Mouse (Mus musculus) lung, embryonic 15.5 days (tissue): ENCODE measurements around the gene Sept5. TPM values are rescaled to one million over a fixed set of nuclear protein-coding genes. Genes with fewer than 3 reads are reported as not detected.

ENCODE experiments used
- ATAC-seq: fragments of 200-750 bp; cut with Nextera tagmentation; 2 replicates; pipeline ENCODE4 v1.8.0; 2017; ENCODE audit warnings: moderate number of reproducible peaks, borderline replicate concordance; ENCODE audit not compliant: low FRiP score, low TSS enrichment; ENCODE audit errors: extremely low read depth
- H3K27ac ChIP-seq: fragments of 300-500 bp; sonication (generic); 2 replicates; pipeline ENCODE4 v1.5.1; 2015; ENCODE audit warnings: moderate library complexity, mild to moderate bottlenecking, inconsistent platforms
- H3K27me3 ChIP-seq: fragments of 300-500 bp; sonication (generic); 2 replicates; pipeline ENCODE4 v1.6.1; 2015; ENCODE audit warnings: inconsistent platforms
- H3K36me3 ChIP-seq: fragments of 300-500 bp; sonication (generic); 2 replicates; pipeline ENCODE4 v1.6.1; 2015; ENCODE audit warnings: inconsistent platforms
- H3K4me1 ChIP-seq: fragments of 300-500 bp; sonication (generic); 2 replicates; pipeline ENCODE4 v1.6.1; 2015; ENCODE audit warnings: inconsistent platforms
- H3K4me2 ChIP-seq: fragments of 300-500 bp; sonication (generic); 2 replicates; pipeline ENCODE4 v1.6.1; 2015; ENCODE audit warnings: inconsistent platforms, mild to moderate bottlenecking, moderate library complexity
- H3K4me3 ChIP-seq: fragments of 300-500 bp; sonication (generic); 2 replicates; pipeline ENCODE4 v1.5.1; 2015; ENCODE audit warnings: mild to moderate bottlenecking, inconsistent platforms
- H3K9ac ChIP-seq: fragments of 300-500 bp; sonication (generic); 2 replicates; pipeline ENCODE4 v1.6.1; 2015; ENCODE audit warnings: inconsistent platforms
- H3K9me3 ChIP-seq: fragments of 300-500 bp; sonication (generic); 2 replicates; pipeline ENCODE4 v1.6.1; 2016; ENCODE audit warnings: inconsistent platforms
- WGBS: fragments of 180-500 bp; shearing (Covaris S2); methylation state at CpG from one replicate; pipeline ENCODE4 v1.1.7; 2015; 5-methylcytosine and 5-hydroxymethylcytosine counted together
- polyA plus RNA-seq: library from polyadenylated mRNA; unstranded; fragments of >200 nt; fragmentation: Nextera tagmentation; extraction: Ambion mirVana; gene quantifications from 2 replicates; pipeline ENCODE4 v1.2.1, GENCODE M21; 2015

Sept5 gene
- polyA plus RNA-seq, 1 experiment from 2014 or later, result 20.2 TPM

DNA sequence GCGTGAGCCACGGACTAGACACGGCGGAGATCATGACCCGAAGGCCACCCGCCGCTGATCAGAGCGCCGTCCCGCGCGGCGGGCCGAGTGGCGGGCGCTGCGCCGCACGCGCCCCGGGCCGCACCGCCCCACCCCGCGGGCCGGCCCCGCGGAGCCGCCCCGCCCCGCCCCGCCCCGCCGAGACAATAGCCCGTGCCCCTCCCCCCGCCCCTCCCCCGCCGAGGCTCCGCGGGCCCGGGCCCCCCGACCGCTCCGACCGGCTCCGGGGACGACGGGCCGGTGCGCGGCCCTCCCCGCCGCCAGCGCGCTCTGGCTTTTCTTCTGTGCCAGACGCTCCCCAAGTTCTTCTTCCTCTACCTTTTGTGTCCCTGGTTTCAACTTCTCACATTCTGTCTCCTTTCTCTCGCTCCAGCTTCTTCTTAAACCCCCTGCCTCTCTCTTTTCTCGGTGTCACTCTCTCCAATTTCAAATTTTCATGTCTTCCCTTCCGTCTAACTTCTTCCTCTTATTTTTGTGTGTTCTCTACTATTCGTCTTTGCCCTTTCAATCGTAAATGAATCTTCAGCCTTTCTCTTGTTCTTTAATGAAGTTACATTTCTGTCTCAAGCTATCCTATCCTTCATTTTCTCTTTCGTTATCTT, 42.7 kb downstream of the Sept5 start:
- Histone ChIP-seq H3K4me3 (peak overlapping the region; percentile 50), H3K4me2 (peak overlapping the region; percentile 88), H3K27me3 (peaks cover 100% of the 10 kb centered on the region), H3K9me3 (no peaks in the 10 kb centered on the region), H3K27ac (peak overlapping the region; percentile 58; the same call in 1 of the 2 replicates), H3K36me3 (no peaks in the 10 kb centered on the region), H3K9ac (peak overlapping the region; percentile 46), H3K4me1 (peaks cover 49% of the 10 kb centered on the region)
- WGBS, result 4% methylated on average over 18 of the region's 62 CpGs
- no peak for ATAC-seq

DNA sequence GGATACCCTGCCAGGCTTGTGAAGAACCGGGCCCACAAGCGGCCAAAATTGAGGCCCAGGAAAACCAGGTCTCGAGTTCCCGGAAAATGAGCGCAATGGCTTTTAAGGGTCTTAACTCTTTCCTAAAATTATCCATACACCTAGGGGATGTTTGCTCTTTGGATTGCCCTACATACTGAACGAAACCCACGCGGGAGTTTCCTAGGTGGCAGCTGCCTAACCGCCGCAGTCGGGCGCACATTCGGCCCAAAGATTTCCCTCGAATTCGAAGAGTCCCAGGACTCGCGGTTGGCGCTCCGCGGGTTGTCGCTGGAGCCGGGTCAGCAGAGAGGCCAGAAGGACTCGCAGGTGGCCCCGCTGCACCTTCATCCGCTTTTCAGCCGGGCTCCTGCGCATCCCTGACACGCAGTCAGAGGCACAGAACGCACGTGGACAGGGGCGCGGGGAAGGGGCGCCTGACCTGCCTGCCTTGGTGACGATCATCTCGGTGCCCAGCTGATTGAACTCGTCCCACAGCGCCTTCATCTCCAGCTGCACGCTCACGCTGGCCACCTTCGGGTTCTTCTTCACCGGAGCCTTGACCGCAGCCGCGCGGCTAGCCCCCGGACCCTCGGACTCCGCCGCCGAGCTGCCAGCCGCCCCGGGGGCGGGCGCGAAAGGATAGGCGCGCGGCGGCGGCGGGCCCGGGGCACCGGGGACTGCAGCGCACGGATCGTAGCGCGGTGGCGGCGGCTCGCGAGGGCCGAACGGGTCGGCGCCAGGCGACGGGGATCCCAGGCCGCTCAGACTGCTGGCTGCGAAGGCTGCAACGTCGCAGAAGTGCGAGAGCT, 43.5 kb downstream of the Sept5 start:
- no peaks in the 10 kb centered on the region for H3K36me3 ChIP-seq
- ATAC-seq, result no peak
- WGBS, result 4% methylated on average over 83 of the region's 83 CpGs
- H3K4me2 ChIP-seq, result peak overlapping the region; percentile 88
- H3K4me3 ChIP-seq, result peak overlapping the region; percentile 50
- peaks cover 49% of the 10 kb centered on the region for H3K4me1 ChIP-seq
- no peaks in the 10 kb centered on the region for H3K9me3 ChIP-seq
- H3K27me3 ChIP-seq, result peaks cover 100% of the 10 kb centered on the region
- H3K27ac ChIP-seq, result peak overlapping the region; percentile 58; the same call in 1 of the 2 replicates
- H3K9ac ChIP-seq, result peak overlapping the region; percentile 46

DNA sequence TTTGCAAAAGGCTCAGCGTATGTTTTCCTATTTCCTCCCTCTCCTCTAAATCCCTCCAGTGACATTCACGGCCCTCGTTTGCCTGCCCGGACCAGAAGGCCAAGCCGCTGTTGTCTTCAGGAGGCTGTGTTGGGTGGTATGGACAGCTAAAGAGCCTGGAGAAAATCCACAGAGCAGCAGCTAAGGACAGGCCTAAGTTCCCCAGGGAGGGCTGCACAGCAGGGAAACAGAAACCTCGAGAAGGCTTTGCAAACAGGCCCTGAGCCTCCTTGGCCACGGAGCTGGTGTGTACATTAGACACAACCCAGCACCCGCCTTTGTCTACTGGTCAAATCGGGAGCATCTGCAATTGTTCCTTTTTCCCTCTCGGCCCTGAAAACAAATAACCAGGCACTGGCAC, 44.1 kb downstream of the Sept5 start:
- Histone ChIP-seq H3K27ac (0 out of 2 replicates have a peak overlapping the region, but pooled peaks have one; percentile 21), H3K4me3 (peak overlapping the region; percentile 50), H3K9ac (peak overlapping the region; percentile 46), H3K4me1 (peaks cover 48% of the 10 kb centered on the region), H3K9me3 (no peaks in the 10 kb centered on the region), H3K27me3 (peaks cover 100% of the 10 kb centered on the region), H3K36me3 (no peaks in the 10 kb centered on the region), H3K4me2 (peak overlapping the region; percentile 88)
- WGBS, result 29% methylated on average over 10 of the region's 10 CpGs
- no peak for ATAC-seq

DNA sequence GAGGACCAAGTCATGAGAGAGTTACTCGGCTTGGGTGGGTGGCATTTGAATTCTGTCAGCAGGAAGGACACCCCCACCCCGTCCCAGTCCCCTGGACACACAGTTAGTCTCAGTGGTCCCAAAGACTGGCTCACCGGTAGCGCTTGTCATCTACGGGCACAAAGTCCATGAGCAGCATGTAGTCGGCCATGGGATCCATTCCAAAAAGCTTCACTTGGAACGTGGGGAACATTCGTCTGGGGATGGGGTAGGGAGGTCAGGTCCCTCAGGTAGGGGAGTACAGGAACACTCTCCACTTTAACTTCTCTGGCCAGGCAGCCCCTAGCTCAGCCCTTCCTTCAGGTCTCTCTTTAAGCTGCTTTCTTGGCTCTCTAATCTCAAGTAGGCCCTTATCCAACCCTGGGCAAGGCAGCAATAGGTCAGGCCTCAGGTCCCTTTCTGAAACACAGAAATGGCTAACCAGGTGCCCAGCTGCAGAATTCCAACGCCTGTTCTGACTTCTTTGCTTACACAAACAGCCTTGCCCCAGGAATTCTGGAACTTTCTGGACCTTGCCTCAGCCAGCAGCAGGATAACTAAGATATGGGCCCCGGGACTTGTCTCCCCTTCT, 44.7 kb downstream of the Sept5 start:
- Histone ChIP-seq H3K27me3 (peaks cover 100% of the 10 kb centered on the region), H3K9ac (peak overlapping the region; percentile 46), H3K36me3 (no peaks in the 10 kb centered on the region), H3K4me3 (peak overlapping the region; percentile 50), H3K9me3 (no peaks in the 10 kb centered on the region), H3K4me1 (peaks cover 42% of the 10 kb centered on the region), H3K27ac (peak overlapping the region; percentile 5; the same call in 1 of the 2 replicates), H3K4me2 (peak overlapping the region; percentile 88)
- WGBS, result 44% methylated on average over 10 of the region's 10 CpGs
- no peak for ATAC-seq

DNA sequence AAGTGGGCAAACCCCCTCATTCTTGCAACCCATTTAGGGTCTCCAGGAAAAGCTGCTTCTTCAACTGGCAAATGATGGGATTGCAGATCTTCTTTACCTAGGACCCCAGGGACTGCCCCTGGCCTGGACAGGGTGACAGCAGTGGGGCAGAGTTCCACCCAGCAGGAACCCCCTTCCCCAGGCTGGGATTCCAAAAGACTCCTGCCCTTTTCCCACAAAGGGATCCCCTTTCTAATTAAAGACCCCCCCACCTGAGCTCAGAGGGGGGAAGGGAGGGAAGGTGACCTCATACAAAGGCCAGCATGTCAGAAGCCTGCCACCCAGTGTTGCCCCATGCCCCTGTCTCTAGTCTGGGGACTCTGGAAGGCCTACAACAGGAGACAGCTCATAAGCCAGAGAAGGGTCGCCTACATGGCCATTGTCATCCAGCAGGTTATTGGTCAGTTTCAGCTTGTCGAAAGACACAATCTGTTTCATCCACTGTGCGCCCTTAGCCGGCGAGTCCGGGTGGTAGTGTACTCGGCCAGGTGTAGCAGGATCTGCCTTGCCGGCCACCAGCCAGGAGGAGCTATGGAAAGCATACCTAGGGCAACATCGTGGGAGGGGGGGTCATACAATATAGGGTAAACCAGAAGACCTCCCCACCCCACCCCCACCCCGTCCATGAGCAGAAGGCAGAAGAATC, 45.9 kb downstream of the Sept5 start:
- 46% methylated on average over 10 of the region's 10 CpGs for WGBS
- H3K36me3 ChIP-seq, result no peaks in the 10 kb centered on the region
- peaks cover 97% of the 10 kb centered on the region for H3K27me3 ChIP-seq
- no peaks in the 10 kb centered on the region for H3K9me3 ChIP-seq
- no peak for ATAC-seq
- peak overlapping the region; percentile 50; the same call in 1 of the 2 replicates for H3K4me3 ChIP-seq
- 0 out of 2 replicates have a peak overlapping the region, but pooled peaks have one; percentile 3 for H3K9ac ChIP-seq
- peak overlapping the region; percentile 88 for H3K4me2 ChIP-seq
- no peak overlapping the region for H3K27ac ChIP-seq
- peaks cover 40% of the 10 kb centered on the region for H3K4me1 ChIP-seq

DNA sequence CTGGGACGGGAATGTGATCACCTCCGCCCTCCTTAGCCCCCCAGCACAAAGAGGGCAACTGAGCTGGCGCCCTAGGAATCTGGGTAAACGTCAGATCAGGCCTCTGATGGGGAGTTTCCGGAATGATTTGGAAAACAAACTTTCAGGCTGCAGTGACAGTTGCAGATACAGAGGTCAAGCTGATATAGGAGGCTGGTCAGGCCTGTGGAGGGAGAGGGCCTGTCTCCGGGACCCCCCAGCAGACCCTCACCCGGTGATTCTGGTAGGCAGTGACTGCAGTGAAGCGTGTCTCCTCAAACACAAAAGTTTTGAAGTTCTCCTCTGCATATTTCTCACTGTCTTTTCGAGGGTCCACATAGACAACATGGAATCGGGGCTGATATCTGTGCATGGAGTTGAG, 46.6 kb downstream of the Sept5 start:
- Histone ChIP-seq H3K27ac (no peak overlapping the region), H3K9me3 (no peaks in the 10 kb centered on the region), H3K4me3 (no peak overlapping the region; the same call in 1 of the 2 replicates), H3K4me1 (peaks cover 34% of the 10 kb centered on the region), H3K4me2 (0 out of 2 replicates have a peak overlapping the region, but pooled peaks have one; percentile 88), H3K27me3 (peaks cover 93% of the 10 kb centered on the region), H3K36me3 (no peaks in the 10 kb centered on the region), H3K9ac (no peak overlapping the region)
- WGBS, result 49% methylated on average over 10 of the region's 10 CpGs
- ATAC-seq, result no peak

DNA sequence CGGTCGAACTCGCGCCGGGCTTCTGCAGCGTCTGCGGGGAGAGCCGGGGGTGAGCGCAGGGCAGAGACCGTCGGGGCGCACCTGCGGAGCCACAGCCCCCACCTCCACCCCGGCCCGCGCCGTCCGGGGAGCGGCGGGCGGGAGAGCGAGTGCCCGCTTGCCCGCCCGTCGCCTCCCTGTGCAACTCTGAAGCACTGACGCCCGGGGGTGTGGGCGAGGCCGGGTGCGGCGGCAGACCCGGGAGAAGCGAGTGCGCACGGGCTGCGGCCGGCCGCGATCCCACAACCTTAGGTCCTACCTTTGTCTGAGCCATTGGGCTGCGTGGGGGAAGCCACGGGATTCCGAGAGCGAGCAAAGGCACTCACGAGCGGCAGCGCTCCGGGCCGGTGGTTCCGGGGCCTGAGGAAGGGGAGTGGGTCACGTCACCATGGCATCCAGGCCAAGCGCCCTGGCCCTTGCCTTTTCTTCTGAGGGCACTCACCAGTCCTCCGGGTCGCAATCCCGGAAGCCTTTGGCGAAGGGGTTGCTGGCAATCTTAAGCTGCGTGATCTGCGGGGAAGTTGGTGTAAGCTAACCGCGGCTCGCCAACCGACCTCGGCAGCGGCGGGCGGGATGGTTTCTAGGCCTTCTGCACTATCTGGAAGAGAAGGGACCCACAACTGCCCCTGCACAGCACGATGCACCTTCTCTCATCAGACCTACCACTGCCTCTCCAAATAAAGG, 47.2 kb downstream of the Sept5 start:
- peak overlapping the region; percentile 53 for H3K4me2 ChIP-seq
- H3K4me1 ChIP-seq, result peaks cover 28% of the 10 kb centered on the region
- H3K9ac ChIP-seq, result 0 out of 2 replicates have a peak overlapping the region, but pooled peaks have one; percentile 1
- no peaks in the 10 kb centered on the region for H3K9me3 ChIP-seq
- H3K4me3 ChIP-seq, result peak overlapping the region; percentile 30
- H3K27ac ChIP-seq, result no peak overlapping the region
- peaks cover 89% of the 10 kb centered on the region for H3K27me3 ChIP-seq
- WGBS, result 5% methylated on average over 62 of the region's 67 CpGs
- no peaks in the 10 kb centered on the region for H3K36me3 ChIP-seq
- ATAC-seq, result peak; percentile 16; the same call in 1 of the 2 replicates

DNA sequence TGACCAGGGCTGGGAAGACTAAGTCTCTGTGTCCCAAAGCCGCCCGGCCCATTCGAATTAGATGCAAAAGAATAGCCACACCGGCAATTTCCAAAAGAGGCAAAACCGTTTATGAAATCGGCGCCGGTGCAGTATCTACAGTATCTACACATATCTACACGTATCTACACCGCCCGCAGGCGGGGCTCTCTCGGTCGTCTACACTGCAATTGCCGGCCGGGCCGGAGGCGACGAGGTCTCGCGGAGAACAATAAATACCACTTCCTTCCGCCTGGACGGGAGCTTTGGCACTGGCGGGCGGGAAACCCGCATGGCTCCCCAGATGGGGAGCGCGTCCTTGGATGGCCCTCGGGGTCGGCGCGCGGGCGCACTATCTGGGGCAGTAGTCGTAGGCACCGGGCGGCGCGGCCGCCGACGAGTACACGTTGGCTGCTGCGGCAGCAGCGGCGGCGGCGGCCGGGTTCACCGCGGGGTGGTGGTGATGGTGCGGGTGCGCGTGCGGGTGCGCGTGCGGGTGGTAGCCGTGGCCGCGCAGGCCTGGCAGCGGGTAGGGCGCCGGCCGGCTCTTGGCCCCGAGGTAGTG, 48.0 kb downstream of the Sept5 start:
- H3K9me3 ChIP-seq, result no peaks in the 10 kb centered on the region
- H3K9ac ChIP-seq, result 0 out of 2 replicates have a peak overlapping the region, but pooled peaks have one; percentile 1
- no peak overlapping the region for H3K27ac ChIP-seq
- H3K27me3 ChIP-seq, result peaks cover 80% of the 10 kb centered on the region
- WGBS, result 3% methylated on average over 62 of the region's 66 CpGs
- peaks cover 26% of the 10 kb centered on the region for H3K4me1 ChIP-seq
- H3K36me3 ChIP-seq, result no peaks in the 10 kb centered on the region
- no peak for ATAC-seq
- peak overlapping the region; percentile 53 for H3K4me2 ChIP-seq
- peak overlapping the region; percentile 30 for H3K4me3 ChIP-seq

DNA sequence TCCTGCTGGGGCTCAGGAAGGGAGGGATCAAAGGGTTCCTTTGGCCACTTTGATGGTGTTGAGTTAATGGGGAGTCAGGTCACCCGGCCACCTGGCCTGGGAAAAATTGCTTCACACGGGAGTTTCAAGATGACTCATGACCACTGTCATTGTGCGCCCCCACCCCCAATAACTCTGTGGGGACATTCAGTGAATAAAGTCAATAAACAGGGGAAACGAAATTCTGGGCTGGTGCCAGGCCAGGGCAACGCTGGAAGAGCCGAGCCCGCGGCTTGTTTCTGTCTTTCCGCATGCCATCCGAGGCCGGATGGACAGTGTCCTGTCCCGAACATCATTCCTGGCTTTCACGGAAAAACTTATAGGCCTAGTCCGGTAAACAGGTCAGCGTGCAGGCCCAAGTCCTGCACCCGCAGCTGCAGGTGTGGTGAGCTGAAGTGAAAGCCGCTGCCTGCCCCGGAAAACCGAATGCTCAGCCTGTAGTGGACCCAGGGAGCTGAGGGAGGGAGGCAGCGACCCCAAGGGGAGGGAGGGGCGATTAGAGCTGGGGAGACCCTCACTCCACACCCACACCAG, 48.6 kb downstream of the Sept5 start:
- ATAC-seq, result no peak

DNA sequence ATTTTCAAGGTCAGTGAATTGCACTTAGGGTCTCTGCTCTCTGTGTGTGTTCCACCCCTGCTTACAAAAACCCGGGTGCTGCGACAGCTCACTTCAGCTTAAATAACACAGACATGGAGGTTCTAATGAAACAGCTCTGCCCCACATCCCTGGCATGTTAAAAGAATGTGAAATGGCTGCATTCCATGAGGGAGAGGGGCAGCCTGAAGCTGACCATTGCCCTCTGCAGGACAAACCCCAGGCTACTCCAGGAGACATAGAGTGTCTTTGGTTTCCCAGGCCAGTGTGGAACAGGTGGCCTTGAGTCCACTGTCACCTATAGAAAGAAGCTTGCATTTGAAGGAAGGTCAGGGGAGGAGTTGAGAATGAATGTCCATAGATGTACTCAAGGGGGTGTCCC, 49.4 kb downstream of the Sept5 start:
- H3K4me1 ChIP-seq, result peaks cover 21% of the 10 kb centered on the region
- no peak for ATAC-seq
- no peaks in the 10 kb centered on the region for H3K9me3 ChIP-seq
- no peak overlapping the region for H3K4me2 ChIP-seq
- no peaks in the 10 kb centered on the region for H3K36me3 ChIP-seq
- H3K27me3 ChIP-seq, result peaks cover 67% of the 10 kb centered on the region
- no peak overlapping the region for H3K4me3 ChIP-seq
- H3K9ac ChIP-seq, result no peak overlapping the region
- WGBS, result 25% methylated on average over 2 of the region's 2 CpGs
- H3K27ac ChIP-seq, result no peak overlapping the region

More for the DNA sequence above, 48.6 kb downstream of the Sept5 start:
- Histone ChIP-seq H3K36me3 (no peaks in the 10 kb centered on the region), H3K4me2 (peak overlapping the region; percentile 53), H3K9me3 (no peaks in the 10 kb centered on the region), H3K9ac (no peak overlapping the region), H3K4me3 (peak overlapping the region; percentile 30), H3K4me1 (peaks cover 21% of the 10 kb centered on the region), H3K27ac (no peak overlapping the region), H3K27me3 (peaks cover 75% of the 10 kb centered on the region)
- 9% methylated on average over 21 of the region's 21 CpGs for WGBS
